ENCODE assay signal across 8 mouse cellular contexts in the genomic region with DNA sequence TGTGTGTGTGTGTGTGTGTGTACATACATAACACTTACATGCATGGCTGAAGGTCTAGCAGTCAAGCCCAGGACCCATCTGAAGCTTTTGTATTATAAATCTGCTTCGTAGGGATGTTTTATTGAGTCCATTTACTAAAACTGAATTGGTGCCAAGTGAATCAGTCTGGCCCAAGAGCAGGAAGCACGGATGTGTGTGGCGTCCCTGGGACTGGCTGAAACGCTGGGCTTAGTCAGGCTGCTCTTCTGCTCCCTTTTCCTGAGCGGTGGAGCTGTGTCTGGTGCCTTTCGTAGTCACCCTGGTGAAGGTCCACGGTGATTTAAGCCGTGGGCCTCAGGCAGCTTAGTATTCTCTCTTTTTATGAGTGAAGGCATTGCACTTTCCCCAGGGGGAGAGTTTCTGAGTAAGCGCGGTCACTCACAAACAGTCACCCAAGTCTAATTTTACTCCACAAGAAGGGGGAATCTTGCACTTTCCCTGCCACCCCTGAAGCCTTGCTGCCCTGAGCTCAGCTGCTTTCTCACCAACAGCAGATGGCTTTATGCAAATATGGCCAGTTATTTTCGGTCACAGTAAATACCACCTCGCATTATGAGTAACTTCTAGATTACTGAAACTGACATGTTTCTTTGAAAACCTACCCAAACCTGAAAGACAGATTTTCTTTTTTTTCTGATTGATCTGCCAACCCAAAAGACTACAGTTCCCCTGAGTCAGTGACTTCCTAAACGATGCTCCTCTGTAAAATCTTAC.
DNase-seq lines count a peak whose midpoint lies in the region; TF ChIP-seq lines count a peak whose summit lies in the region.

No protein-coding gene starts in this region.

- no peak for TF ChIP-seq POLR2A in cerebellum, adult 2 months (IDR thresholded peaks at IDR 0.05; ENCODE audit: borderline replicate concordance, insufficient read depth, low read length)

- H3K4me3 ChIP-seq in cerebellum, adult 2 months (replicated peaks; ENCODE audit: insufficient read depth, low read depth, low read length) = no peak overlapping the region
- H3K4me3 ChIP-seq in layer of hippocampus, adult 2 months = no peak overlapping the region

- 24% methylated on average over 13 of the region's 13 CpGs for WGBS in cerebellum, adult 2 months

- peak; percentile 22 to 28 for DNase-seq in cerebellum, adult 2 months
- no peak for DNase-seq in cerebellum, adult 11-12 months
- no peak for DNase-seq in layer of hippocampus, adult 2 months (ENCODE audit: low spot score in 2 of 2)
- DNase-seq in layer of hippocampus, postnatal 10 days (ENCODE audit: low spot score in 2 of 2) = no peak
- DNase-seq in brain, adult 2 months (ENCODE audit: low read depth, low spot score) = peak; percentile 69
- DNase-seq in kidney, postnatal 14 days = peak; percentile 35
- DNase-seq in thymus, postnatal 36 days = no peak
- DNase-seq in layer of hippocampus, adult 11-12 months (ENCODE audit: low spot score) = no peak

- no peak overlapping the region for H3K27ac ChIP-seq in cerebellum, adult 2 months (ENCODE audit: insufficient read depth, low read length)
- 0 out of 2 replicates have a peak overlapping the region, but pooled peaks have one; percentile 10 for H3K27ac ChIP-seq in layer of hippocampus, adult 2 months

- H3K4me1 ChIP-seq in cerebellum, adult 2 months (ENCODE audit: control insufficient read depth, insufficient read depth, low read length) = peaks cover 5% of the 10 kb centered on the region; the same call in 1 of the 2 replicates

- no peak for TF ChIP-seq CTCF in cerebellum, adult 2 months (IDR thresholded peaks at IDR 0.05; ENCODE audit: borderline replicate concordance, insufficient read depth, low read depth, low read length)
- no peak for TF ChIP-seq CTCF in layer of hippocampus, adult 2 months (conservative IDR thresholded peaks at IDR 0.05)

- no peaks in the 10 kb centered on the region for H3K27me3 ChIP-seq in cerebellum, adult 2 months (ENCODE audit: control insufficient read depth, insufficient read depth, low read length)

Comparison
In these comparisons a context has a peak if more than half of its experiments do, and no peak if none do; other contexts are left out.
1. DNase-seq: peak in cerebellum, adult 2 months (2 of 2), brain, adult 2 months (single experiment) and kidney, postnatal 14 days (single experiment); none in cerebellum, adult 11-12 months (single experiment), layer of hippocampus, adult 2 months (0 of 2), layer of hippocampus, postnatal 10 days (0 of 2), thymus, postnatal 36 days (0 of 2) and layer of hippocampus, adult 11-12 months (single experiment).